Mouse (Mus musculus): ENCODE measurements around the gene Fasl. TPM values are rescaled to one million over a fixed set of nuclear protein-coding genes. Genes with fewer than 3 reads are reported as not detected.

Gene Fasl
- polyA plus RNA-seq, 1 experiment: not detected

DNA sequence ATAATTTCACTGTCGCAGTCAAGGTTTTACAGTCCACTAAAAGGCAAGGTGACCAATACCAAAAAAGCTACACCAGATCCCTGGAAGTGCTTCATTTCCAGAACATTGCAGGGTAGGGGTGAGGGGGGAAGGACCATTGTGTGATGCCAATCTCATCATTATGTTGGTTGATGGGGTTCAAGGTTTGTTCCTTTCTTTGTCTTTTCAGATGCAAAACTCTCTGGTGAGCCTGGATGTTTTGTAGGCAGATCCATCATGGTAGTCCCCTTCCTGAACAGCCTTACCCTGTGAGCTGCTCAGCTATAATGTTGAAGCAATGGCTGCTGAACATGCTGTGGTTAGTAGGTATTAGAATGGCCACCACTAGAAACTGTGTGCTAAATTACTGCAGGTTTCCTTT is 19.0 kb downstream of the Fasl start:
- TF ChIP-seq CTCF (IDR thresholded peaks at IDR 0.05; ENCODE audit: insufficient read depth, low read depth, low read length) (no peak), POLR2A (IDR thresholded peaks at IDR 0.05; ENCODE audit: insufficient read depth, low read depth, low read length) (no peak)
- Histone ChIP-seq H3K27ac (ENCODE audit: insufficient read depth, low read depth, low read length) (no peak overlapping the region), H3K4me3 (ENCODE audit: insufficient read depth, low read depth, low read length) (no peak overlapping the region), H3K4me1 (ENCODE audit: control insufficient read depth, insufficient read depth, low read length) (no peaks in the 10 kb centered on the region)
- WGBS: 90% methylated on average over 1 of the region's 1 CpGs

DNA sequence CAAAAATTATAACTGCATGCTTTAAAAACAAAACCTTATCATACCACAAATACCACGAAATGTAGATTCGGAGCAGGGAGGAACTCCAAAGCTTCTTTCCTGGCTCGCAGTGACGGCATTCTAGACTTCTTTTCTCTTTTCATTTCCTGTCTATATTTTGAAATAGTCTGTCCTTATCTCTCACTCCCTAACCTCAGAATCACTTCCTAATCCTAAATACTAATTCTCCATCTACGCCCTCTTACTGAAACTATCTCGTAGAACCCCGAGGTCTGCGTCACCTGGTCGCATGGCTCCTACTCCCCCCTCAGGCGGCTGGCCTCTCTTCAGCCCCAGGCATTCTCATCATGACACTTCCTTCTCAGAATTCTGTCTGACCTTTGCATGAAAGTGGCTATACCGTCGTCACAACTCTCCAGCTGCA is 21.2 kb downstream of the Fasl start:
- 74% methylated on average over 12 of the region's 12 CpGs for WGBS

DNA sequence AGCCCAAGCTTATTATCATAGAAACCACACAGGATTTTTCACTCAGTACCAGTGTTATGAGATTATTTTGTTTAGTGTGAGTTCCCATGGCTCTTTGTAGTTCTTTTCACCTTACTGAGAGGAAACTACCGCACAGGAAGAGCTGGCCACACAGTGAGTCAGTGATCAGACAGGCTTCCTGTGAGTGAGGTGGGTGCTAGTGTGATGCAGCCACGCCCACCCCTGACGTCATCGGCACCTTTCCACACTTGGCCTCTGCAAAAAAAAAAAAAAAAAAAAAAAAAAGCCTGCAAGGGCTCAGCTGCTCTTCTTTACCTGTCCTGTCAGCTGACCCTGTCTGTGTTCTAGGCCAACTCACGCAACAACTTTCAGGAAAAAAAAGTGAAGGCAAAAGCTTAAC is 21.6 kb downstream of the Fasl start:
- Histone ChIP-seq H3K27ac (ENCODE audit: insufficient read depth, low read depth, low read length) (no peak overlapping the region), H3K4me1 (ENCODE audit: control insufficient read depth, insufficient read depth, low read length) (no peaks in the 10 kb centered on the region), H3K4me3 (ENCODE audit: insufficient read depth, low read depth, low read length) (no peak overlapping the region)
- 57% methylated on average over 5 of the region's 5 CpGs for WGBS
- TF ChIP-seq CTCF (IDR thresholded peaks at IDR 0.05; ENCODE audit: insufficient read depth, low read depth, low read length): no peak
- TF ChIP-seq POLR2A (IDR thresholded peaks at IDR 0.05; ENCODE audit: insufficient read depth, low read depth, low read length): no peak

More for the DNA sequence above, 21.2 kb downstream of the Fasl start:
- TF ChIP-seq POLR2A (IDR thresholded peaks at IDR 0.05; ENCODE audit: insufficient read depth, low read depth, low read length) (no peak), CTCF (IDR thresholded peaks at IDR 0.05; ENCODE audit: insufficient read depth, low read depth, low read length) (no peak)
- no peaks in the 10 kb centered on the region for H3K4me1 ChIP-seq (ENCODE audit: control insufficient read depth, insufficient read depth, low read length)
- H3K27ac ChIP-seq (ENCODE audit: insufficient read depth, low read depth, low read length): no peak overlapping the region
- no peak overlapping the region for H3K4me3 ChIP-seq (ENCODE audit: insufficient read depth, low read depth, low read length)

DNA sequence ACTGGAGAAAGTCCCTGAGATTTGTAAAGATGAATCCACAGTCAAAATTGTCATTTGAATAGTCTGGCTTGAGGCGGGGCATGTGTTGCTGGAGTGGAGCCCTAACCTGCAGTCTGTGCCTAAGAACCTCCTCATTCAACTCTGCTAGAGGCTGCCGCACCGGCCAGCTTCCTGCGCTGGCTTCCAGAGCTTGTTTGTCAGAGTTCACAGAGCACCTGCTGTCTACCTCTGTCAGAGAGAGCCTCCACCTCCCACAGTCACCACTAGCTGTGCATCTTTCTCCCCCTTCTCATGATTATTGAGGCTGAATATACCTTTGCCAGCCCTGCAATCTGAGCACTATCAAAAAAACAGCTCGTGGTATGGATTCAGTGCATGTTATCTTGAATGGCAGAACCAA is 22.4 kb downstream of the Fasl start:
- Histone ChIP-seq H3K27ac (ENCODE audit: insufficient read depth, low read depth, low read length) (no peak overlapping the region), H3K4me3 (ENCODE audit: insufficient read depth, low read depth, low read length) (no peak overlapping the region), H3K4me1 (ENCODE audit: control insufficient read depth, insufficient read depth, low read length) (no peaks in the 10 kb centered on the region)
- no peak for TF ChIP-seq POLR2A (IDR thresholded peaks at IDR 0.05; ENCODE audit: insufficient read depth, low read depth, low read length)
- no peak for TF ChIP-seq CTCF (IDR thresholded peaks at IDR 0.05; ENCODE audit: insufficient read depth, low read depth, low read length)
- WGBS: 53% methylated on average over 5 of the region's 5 CpGs

DNA sequence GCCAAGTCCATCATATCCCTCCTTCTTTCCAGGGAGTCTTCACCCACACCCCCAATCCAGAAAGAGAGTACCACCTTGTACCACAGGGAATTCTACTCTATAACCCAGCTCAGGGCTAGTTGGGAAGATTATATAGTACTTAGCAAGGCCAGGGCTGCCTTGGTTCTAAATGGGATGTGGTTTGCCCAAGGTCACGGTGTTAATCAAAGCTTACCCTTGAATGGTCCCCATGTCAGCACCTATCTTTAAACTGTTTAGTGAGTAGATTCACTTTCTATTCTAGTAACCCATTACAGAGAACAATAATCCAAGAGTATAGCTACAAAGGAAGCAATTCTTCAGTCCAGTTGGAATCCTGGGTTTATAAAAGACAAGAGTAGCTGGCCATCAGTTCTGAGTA is 23.3 kb downstream of the Fasl start:
- no peaks in the 10 kb centered on the region for H3K4me1 ChIP-seq (ENCODE audit: control insufficient read depth, insufficient read depth, low read length)
- H3K4me3 ChIP-seq (ENCODE audit: insufficient read depth, low read depth, low read length): no peak overlapping the region
- WGBS: 97% methylated on average over 1 of the region's 1 CpGs
- no peak overlapping the region for H3K27ac ChIP-seq (ENCODE audit: insufficient read depth, low read depth, low read length)
- TF ChIP-seq CTCF (IDR thresholded peaks at IDR 0.05; ENCODE audit: insufficient read depth, low read depth, low read length) (no peak), POLR2A (IDR thresholded peaks at IDR 0.05; ENCODE audit: insufficient read depth, low read depth, low read length) (no peak)

DNA sequence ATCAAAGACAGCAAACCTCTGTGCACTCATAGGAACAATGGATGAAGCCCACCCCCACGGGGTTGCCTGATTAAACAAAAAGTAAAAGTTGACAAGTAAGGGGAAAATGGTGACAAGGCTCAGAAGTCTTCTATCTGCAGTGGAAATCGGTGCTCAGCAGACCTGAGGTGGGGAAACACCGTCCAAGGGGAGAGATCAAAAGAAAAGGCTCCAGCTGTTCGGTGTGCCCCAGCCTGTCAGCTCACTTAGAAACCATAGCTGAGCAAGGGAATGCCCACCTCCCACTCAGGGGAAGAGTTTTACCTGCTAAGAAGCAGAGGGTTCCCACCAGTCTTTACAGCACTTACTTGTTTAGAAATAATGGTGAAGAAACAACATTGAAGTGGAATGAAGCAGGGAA is 26.7 kb downstream of the Fasl start:
- TF ChIP-seq POLR2A (IDR thresholded peaks at IDR 0.05; ENCODE audit: insufficient read depth, low read depth, low read length) (no peak), CTCF (IDR thresholded peaks at IDR 0.05; ENCODE audit: insufficient read depth, low read depth, low read length) (no peak)
- H3K4me1 ChIP-seq (ENCODE audit: control insufficient read depth, insufficient read depth, low read length): no peaks in the 10 kb centered on the region
- H3K4me3 ChIP-seq (ENCODE audit: insufficient read depth, low read depth, low read length): no peak overlapping the region
- H3K27ac ChIP-seq (ENCODE audit: insufficient read depth, low read depth, low read length): no peak overlapping the region
- 42% methylated on average over 4 of the region's 4 CpGs for WGBS

DNA sequence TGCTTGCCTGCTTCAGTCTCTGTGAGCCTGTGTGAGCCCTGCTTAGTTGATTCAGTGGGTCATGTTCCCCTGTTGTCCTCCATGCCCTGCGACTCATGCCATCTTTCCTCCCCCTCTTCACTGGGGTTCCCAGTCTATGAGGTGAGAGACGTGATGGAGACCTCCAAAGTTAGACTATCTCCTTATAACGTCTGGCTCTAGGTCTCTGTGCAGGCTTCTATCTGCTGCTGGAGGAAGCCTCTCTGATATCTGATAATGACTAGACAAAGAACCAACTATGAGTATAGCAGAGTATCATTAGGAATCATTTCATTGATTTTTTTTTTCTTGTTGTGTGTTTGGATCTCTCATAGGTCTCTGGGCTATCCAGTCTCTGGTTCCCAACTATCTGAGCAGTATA is 31.7 kb downstream of the Fasl start:
- no peaks in the 10 kb centered on the region for H3K4me1 ChIP-seq (ENCODE audit: control insufficient read depth, insufficient read depth, low read length)
- no peak overlapping the region for H3K4me3 ChIP-seq (ENCODE audit: insufficient read depth, low read depth, low read length)
- H3K27ac ChIP-seq (ENCODE audit: insufficient read depth, low read depth, low read length): no peak overlapping the region
- TF ChIP-seq POLR2A (IDR thresholded peaks at IDR 0.05; ENCODE audit: insufficient read depth, low read depth, low read length): no peak
- no peak for TF ChIP-seq CTCF (IDR thresholded peaks at IDR 0.05; ENCODE audit: insufficient read depth, low read depth, low read length)
- WGBS: 91% methylated on average over 3 of the region's 3 CpGs

DNA sequence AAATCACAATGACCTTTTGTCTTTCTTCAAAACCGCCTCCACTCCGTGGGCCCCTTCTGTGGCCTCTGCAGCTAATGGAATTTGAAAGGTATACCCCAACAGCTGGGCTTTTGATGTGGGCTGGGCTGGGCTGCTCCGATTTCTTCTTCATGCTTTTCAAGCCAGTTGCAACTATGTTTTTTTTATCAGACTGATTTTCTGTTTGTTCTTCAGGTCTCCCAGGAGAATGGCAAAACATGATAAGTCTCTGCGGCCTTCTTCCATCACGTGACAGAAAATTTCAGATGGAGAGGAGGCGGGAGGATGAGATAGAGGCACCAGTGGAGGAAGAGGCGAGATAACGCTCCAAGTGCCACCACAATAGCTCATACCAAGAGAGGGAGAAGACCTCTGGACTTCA is 37.0 kb downstream of the Fasl start:
- H3K4me1 ChIP-seq (ENCODE audit: control insufficient read depth, insufficient read depth, low read length): no peaks in the 10 kb centered on the region

DNA sequence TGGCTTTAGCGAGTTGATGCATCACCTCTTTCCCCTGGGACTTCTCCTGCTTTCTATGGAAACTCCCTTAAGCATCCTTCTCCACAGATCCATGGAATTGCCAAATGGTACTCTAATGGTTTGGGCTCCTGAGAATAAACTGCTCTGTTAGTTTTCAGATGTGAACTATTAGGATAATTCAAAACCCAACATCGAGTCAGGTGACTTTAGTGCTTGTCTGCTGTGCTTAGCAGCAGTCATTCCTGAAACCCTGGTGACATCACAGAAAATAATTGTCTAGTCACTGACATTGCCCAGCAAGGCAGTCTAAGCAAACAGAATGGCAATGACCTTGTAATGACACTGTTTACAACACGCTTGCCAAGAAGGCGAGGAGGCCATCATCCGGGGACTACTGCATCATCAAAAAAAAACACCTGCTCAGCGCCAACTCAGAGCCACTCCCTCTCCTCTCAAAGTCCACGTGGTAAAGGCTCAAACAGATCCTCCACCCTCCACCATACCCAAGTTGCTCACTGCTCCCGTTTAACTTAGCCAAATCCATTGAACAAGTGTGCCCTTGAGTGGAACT is 37.7 kb downstream of the Fasl start:
- WGBS: 71% methylated on average over 8 of the region's 8 CpGs
- no peaks in the 10 kb centered on the region for H3K4me1 ChIP-seq (ENCODE audit: control insufficient read depth, insufficient read depth, low read length)
- no peak for TF ChIP-seq POLR2A (IDR thresholded peaks at IDR 0.05; ENCODE audit: insufficient read depth, low read depth, low read length)
- no peak for TF ChIP-seq CTCF (IDR thresholded peaks at IDR 0.05; ENCODE audit: insufficient read depth, low read depth, low read length)

More for the DNA sequence above, 37.0 kb downstream of the Fasl start:
- no peak overlapping the region for H3K27ac ChIP-seq (ENCODE audit: insufficient read depth, low read depth, low read length)
- H3K4me3 ChIP-seq (ENCODE audit: insufficient read depth, low read depth, low read length): no peak overlapping the region
- TF ChIP-seq CTCF (IDR thresholded peaks at IDR 0.05; ENCODE audit: insufficient read depth, low read depth, low read length): no peak
- TF ChIP-seq POLR2A (IDR thresholded peaks at IDR 0.05; ENCODE audit: insufficient read depth, low read depth, low read length): no peak
- 65% methylated on average over 8 of the region's 8 CpGs for WGBS

DNA sequence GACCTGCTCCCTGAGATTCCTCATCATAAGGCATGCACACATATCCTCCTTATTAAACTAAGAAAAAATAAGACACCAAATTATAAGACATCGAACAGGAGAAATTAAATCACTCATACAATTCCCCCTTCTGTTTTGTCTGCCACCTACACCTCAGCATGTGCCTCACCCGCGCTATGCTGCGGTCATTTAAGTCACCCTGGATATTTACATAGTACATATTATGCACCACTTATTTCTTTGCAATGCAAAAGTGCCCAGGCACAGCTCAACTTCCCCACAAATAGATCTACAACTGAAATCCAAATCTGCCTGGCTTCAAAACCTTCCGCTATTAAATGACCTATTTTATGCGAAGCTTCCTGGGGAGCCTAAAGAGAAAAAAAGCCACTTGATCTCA is 39.6 kb downstream of the Fasl start:
- H3K27ac ChIP-seq (ENCODE audit: insufficient read depth, low read depth, low read length): no peak overlapping the region
- no peaks in the 10 kb centered on the region for H3K4me1 ChIP-seq (ENCODE audit: control insufficient read depth, insufficient read depth, low read length)
- no peak overlapping the region for H3K4me3 ChIP-seq (ENCODE audit: insufficient read depth, low read depth, low read length)
- 86% methylated on average over 6 of the region's 6 CpGs for WGBS
- TF ChIP-seq POLR2A (IDR thresholded peaks at IDR 0.05; ENCODE audit: insufficient read depth, low read depth, low read length): no peak
- no peak for TF ChIP-seq CTCF (IDR thresholded peaks at IDR 0.05; ENCODE audit: insufficient read depth, low read depth, low read length)

More for the DNA sequence above, 37.7 kb downstream of the Fasl start:
- Histone ChIP-seq H3K27ac (ENCODE audit: insufficient read depth, low read depth, low read length) (no peak overlapping the region), H3K4me3 (ENCODE audit: insufficient read depth, low read depth, low read length) (no peak overlapping the region)

Data from olfactory bulb, adult 2 months (tissue).